Mouse (Mus musculus) hindlimb bud, embryonic 11.5 days (tissue): ENCODE results near the gene H6pd.

ENCODE experiments used
- DNase-seq: peaks from one replicate; pipeline ENCODE4 v3.0.0-alpha.2; 2012; ENCODE audit warnings: low read depth, low spot score; ENCODE audit errors: extremely low spot score

H6pd gene

GRCm38 (mm10) chr4:149999931-150000555 is 8.8 kb downstream of the H6pd start:
- no peak for DNase-seq

GRCm38 (mm10) chr4:149999510-149999900 is 9.3 kb downstream of the H6pd start:
- DNase-seq, result no peak

GRCm38 (mm10) chr4:149998786-149999509 is 9.9 kb downstream of the H6pd start:
- DNase-seq, result no peak

DNA sequence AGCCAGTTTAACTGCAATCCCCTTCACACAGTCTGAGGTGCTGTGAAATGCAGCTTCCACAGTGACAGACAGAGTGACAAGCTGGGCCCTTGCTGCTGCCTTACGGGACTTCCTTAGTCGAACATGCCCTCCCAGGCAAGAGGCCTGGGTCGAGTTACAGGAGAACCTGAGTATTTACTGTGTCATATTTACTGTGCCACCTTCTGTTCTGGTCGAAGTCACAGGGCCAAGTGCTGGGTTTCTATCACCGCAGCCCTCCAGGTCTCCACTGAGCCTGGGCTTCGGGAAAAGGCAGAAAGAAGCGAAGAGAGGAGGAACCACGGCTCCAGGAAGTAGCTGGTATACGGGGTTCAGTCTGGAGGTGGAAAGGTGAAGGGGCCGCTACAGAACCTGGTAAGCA is 10.8 kb downstream of the H6pd start:
- DNase-seq, result no peak

GRCm38 (mm10) chr4:149996440-149996839 is 12.4 kb downstream of the H6pd start:
- no peak for DNase-seq

DNA sequence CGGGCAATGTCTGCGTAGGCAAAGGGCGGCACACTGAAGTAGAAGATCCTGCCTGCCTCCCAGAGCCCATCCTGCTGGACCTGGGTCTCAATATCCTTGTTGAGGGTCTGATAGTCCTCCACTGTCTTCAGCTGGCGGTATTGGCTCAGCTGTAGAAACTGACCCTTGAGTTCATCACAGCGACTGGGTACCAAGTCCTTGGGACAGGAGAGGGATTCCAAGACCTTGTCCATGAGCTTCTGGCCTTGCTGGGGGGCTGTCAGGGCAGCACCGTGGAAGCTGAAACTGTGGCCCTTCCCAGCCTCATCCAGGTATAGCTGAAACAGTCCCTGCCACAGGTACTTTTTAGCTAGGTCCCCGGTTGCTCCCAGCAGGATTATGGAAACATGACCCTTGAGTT is 12.9 kb downstream of the H6pd start:
- DNase-seq, result no peak

- no peak for DNase-seq
These were observed 14.6 kb downstream of the H6pd start for GRCm38 (mm10) chr4:149994218-149994617.

DNA sequence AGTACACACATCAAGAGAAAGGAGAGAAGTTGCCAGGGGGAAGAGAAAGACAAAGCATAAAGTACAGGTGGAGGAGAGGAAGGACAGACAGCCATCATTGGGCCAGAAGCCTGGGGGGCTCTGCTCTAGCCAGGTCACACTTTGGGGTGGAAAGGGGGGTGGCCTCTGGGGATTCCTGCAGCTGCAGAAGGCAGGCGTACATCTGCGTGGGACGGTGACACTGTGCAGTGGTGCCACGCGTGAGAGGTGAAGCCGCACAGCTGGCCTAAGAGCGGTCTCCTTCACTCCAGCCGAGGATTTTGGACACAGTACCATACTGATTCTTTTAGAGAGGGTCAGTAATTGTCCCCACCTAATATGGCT is 16.2 kb downstream of the H6pd start:
- DNase-seq, result no peak

DNA sequence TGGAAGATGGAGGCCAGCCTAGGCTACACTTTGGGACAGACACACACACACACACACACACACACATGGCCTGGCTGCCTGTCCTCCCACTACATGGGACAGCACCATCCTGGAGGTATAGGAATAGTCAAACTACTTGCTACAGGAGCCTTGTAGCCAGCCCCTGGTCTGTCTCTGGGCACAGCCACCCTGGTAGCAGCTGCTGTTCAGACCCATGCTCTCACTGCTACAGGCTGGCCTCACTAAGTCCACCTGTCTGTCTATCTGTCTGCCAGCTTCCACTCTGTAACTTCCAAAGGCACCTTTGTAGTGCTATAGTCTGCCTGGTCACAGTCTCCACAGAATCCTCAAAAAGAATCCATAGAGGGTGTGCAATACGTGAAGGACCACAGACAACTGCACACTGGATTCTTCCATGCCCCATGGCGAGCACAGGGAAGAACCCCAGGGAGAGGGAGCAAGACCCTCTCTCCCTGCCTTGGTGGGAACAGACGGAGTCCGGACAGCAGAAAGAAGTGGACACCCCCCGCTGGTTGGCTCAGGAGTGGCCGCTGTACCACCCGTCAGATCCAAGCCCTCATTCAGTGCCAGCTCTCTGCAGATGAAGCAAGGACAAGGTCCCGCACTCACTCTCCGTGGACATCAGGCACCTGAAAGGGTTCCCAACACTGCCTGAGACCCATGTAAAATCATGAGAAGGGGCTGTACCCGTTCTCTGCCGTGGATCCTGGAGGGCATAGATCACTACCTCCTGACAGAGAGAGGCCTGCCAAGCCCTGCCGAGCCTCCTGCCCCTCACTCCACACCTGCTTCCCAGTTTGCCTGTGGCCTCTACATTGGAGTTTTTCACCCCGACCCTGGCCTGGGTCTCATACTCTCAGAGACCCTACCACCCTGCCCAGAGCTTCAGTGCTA is 16.8 kb downstream of the H6pd start:
- no peak for DNase-seq

- DNase-seq, result no peak
These were observed 17.7 kb downstream of the H6pd start for GRCm38 (mm10) chr4:149990954-149991633.

DNA sequence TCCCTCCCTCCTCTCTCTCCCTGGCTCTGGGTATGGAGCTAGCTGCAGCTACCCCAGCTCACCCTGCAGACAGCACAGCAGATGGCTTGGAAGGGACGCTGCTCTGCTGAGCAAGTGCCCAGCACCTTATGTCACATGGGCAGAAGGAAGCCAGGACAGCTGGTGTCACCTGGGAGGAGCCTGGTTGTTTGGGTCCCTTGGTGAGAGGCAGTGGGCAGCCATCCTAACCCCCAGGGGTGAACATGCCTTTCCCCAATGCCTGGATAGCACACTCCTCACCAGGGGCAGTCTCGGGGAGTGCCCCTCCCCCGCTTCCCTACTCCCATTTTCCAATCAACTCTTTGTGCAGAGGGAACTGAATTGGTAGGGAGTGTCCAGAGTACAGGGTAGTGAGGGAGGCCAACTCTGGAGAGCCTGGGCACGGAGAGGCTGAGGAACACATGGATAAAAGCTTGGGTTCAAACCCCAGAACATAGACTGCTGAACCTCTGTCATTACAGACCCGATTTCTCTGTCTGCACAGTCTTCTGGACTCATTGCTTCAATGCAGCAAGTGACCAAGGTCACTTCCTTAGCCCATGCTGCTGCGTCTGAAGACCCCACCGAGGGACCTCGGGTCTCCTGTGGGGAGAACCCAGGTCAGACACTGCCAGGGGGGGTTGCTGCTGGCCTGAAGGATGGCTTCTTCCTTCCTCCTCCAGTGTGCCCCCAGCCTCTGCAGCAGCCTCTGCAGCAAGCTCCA is 18.4 kb downstream of the H6pd start:
- DNase-seq, result no peak

DNA sequence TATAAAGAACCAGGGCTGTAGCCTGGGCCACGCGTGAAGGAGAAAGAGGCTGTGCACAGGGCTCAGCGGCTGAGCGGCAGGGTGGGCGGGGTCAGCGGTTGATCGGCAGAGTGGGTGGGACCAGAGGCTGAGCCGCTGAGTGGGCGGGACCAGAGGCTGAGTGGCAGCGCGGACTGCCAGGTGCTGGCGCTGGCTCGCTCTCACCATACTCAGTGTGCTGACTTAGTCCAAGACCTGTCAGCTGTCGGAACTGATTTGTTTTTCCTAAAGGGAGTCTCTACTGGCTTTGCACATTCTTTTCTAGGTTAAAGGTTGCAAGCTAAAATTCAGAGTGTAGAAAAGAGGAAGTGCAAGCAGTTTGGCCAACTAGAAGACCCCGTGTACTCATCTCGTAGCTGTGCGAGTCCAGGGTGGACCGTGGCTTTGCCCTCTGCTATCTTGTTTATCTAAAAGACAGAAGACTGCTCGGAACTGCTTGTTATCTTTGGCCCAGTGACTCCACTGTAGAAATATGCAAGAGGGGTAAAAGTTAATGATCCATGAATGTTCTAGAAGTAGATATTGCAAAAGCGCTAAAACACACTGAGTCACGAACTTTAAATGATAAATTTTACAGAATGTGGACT is 19.8 kb downstream of the H6pd start:
- DNase-seq, result no peak

GRCm38 (mm10) chr4:149988301-149988700 is 20.5 kb downstream of the H6pd start:
- no peak for DNase-seq

- DNase-seq, result no peak
These were observed 22.0 kb downstream of the H6pd start for GRCm38 (mm10) chr4:149986671-149987417.

DNA sequence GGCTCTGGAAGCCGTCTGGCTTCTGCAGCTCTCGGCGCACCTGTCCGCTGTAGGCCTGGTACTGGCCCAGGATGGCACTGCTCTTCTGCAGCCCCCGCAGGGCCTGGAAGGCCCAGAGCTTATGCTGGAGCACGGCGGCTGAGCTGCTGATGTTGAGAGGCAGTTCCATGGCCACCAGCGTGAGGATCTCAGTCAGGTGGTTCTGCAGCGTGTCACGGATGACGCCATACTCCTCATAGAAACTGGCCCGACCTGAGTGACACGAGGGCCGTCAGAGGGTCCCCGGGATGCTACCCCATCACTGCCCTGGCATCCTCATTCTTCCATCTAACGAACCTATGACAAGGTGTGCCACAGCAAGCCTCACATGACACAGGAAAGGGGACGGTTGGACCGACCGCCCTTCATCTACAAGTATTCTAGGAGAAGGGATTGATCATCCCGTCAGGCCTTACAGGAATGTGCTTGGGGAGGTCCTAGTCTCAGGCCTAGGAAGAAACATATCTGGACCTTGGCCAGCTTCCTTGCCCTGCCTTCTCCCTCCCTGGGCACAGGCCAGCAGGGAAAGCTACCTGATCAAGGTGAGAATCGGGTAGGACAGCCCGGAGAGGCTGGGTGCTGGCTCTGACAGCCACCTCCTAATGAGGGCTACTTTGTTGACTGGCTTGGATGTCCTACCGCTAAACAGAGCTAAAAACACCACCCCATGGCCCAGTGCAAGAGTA is 24.7 kb downstream of the H6pd start:
- DNase-seq, result no peak

GRCm38 (mm10) chr4:149982154-149982553 is 26.7 kb downstream of the H6pd start:
- DNase-seq, result no peak

DNA sequence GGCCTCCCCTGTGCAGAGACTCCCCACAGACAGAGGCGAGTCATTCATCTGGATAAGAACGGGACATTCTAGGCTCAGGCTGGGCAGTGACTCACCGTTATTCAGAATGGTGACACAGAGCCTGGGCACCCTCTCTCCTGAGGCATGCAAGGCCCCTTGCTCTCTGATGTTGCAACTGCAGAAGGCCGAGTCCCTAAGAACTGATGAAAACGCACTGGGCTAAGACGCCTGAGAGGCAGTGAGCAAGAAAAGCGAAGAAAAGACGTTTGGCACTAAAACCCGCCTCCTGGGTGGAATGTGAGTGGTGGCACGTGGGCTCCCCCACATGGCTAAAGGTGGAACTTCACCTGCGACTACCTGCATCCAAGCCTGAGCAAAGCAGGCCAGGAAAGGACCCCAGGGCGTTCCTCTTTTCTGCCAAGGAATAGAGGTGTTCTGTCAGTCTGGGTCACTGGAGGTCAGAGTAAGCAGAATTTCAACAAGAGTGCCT is 29.0 kb downstream of the H6pd start:
- peak; percentile 71 for DNase-seq

GRCm38 (mm10) chr4:149978820-149979219 is 30.0 kb downstream of the H6pd start:
- DNase-seq, result no peak
